Mouse (Mus musculus) 416B (cell line): ENCODE results near the gene Afg3l1.
"Not testable (repeated sequence)": the region's sequence is repeated elsewhere in the genome, so short reads cannot be mapped to it uniquely, and the experiment has no call there.

Experiments used
- DNase-seq: peaks from one replicate; pipeline ENCODE4 v3.0.0; 2011; ENCODE audit warnings: low read depth

Afg3l1 gene

GRCm38 (mm10) chr8:123516596-123516995, 38.9 kb downstream of the Afg3l1 start:
- DNase-seq: peak; percentile 57

- no peak for DNase-seq
Measured at GRCm38 (mm10) chr8:123518172-123518571, 40.5 kb downstream of the Afg3l1 start.

- DNase-seq: peak; percentile 97
Measured at GRCm38 (mm10) chr8:123518667-123519066, 41.0 kb downstream of the Afg3l1 start, which contains the start of gene Gas8. Gene Gas8 (plus strand): TSS chr8:123518834.

GRCm38 (mm10) chr8:123520048-123520447, 42.3 kb downstream of the Afg3l1 start:
- DNase-seq: not testable (repeated sequence)

GRCm38 (mm10) chr8:123527720-123528489, 50.2 kb downstream of the Afg3l1 start:
- DNase-seq: no peak

GRCm38 (mm10) chr8:123536242-123536989, 58.7 kb downstream of the Afg3l1 start:
- DNase-seq: no peak

GRCm38 (mm10) chr8:123536990-123537380, 59.3 kb downstream of the Afg3l1 start:
- no peak for DNase-seq

- DNase-seq: not testable (repeated sequence)
Measured at GRCm38 (mm10) chr8:123537641-123538040, 59.9 kb downstream of the Afg3l1 start.
